Comparison of ENCODE assay signal across 15 mouse cellular contexts in genomic region chr2:60796616-60796968, GRCm38 (mm10).
A peak's percentile ranks its signal among the peaks of the same experiment; 100 is the strongest.
DNase-seq lines count a peak whose midpoint lies in the region; ATAC-seq and TF ChIP-seq lines count a peak whose summit lies in the region.
"Had no signal": no experiment of that assay in that cellular context is flagged by ENCODE, and none has a peak within 500 bp of the region (broad histone marks: within the 10 kb centered on the region; RNA-seq: fewer than 3 reads in every experiment).

No protein-coding gene starts in this region.

- DNase-seq in lung, postnatal 0 days (ENCODE audit: low spot score): no peak
- no peak for DNase-seq in lung, adult 18-20 months
- no peak for DNase-seq in midbrain, embryonic 10.5 days (ENCODE audit: low spot score)
- DNase-seq in cerebellum, adult 9-10 months: no peak
- DNase-seq in thymus, postnatal 10 days (ENCODE audit: low spot score in 2 of 2): no peak
- DNase-seq in left cerebral cortex, postnatal 25 days (ENCODE audit: low spot score in 2 of 2): no peak
- DNase-seq: cerebellum, postnatal 36 days; kidney, adult 8-10 months; thymus, postnatal 36 days had no signal

- TF ChIP-seq CTCF in lung, postnatal 0 days (IDR thresholded peaks at IDR 0.05): no peak

- no peak overlapping the region for H3K9ac ChIP-seq in lung, postnatal 0 days (replicated peaks; ENCODE audit: low read depth)
- no peak overlapping the region for H3K9ac ChIP-seq in forebrain, embryonic 16.5 days (replicated peaks; ENCODE audit: low read depth, low read length)
- no peak overlapping the region for H3K9ac ChIP-seq in neural tube, embryonic 14.5 days (replicated peaks; ENCODE audit: low read depth, low read length)
- H3K9ac ChIP-seq: stomach, embryonic 15.5 days had no signal

- H3K4me1 ChIP-seq in lung, postnatal 0 days (ENCODE audit: insufficient read depth, low read depth, low read length): peaks cover 12% of the 10 kb centered on the region
- peaks cover 26% of the 10 kb centered on the region for H3K4me1 ChIP-seq in forebrain, embryonic 16.5 days (replicated peaks; ENCODE audit: control insufficient read depth, insufficient read depth, low read length)
- peaks cover 52% of the 10 kb centered on the region for H3K4me1 ChIP-seq in midbrain, embryonic 10.5 days
- peaks cover 15% of the 10 kb centered on the region for H3K4me1 ChIP-seq in neural tube, embryonic 14.5 days (ENCODE audit: control insufficient read depth, insufficient read depth, low read length)

- H3K4me2 ChIP-seq in lung, postnatal 0 days (replicated peaks; ENCODE audit: low read depth, low read length): no peak overlapping the region
- H3K4me2 ChIP-seq in forebrain, embryonic 16.5 days (ENCODE audit: low read length): peak overlapping the region; percentile 10
- H3K4me2 ChIP-seq in neural tube, embryonic 14.5 days (ENCODE audit: low read depth, low read length): no peak overlapping the region
- H3K4me2 ChIP-seq: stomach, embryonic 15.5 days had no signal

- ATAC-seq in lung, postnatal 0 days: no peak
- peak; percentile 63 for ATAC-seq in forebrain, embryonic 16.5 days
- peak; percentile 59; the same call in 1 of the 2 replicates for ATAC-seq in neural tube, embryonic 14.5 days (ENCODE audit: low read depth)
- ATAC-seq: CD4-positive, CD25-positive, alpha-beta regulatory T cell, adult 4 months had no signal

- intact Hi-C loops in left cerebral cortex, postnatal 25 days (cut with DNase I): no loop called here

- 68% methylated on average over 2 of the region's 2 CpGs for WGBS in lung, postnatal 0 days
- 13% methylated on average over 2 of the region's 2 CpGs for WGBS in forebrain, embryonic 16.5 days
- WGBS in midbrain, embryonic 10.5 days: 24% methylated on average over 2 of the region's 2 CpGs
- 35% methylated on average over 2 of the region's 2 CpGs for WGBS in neural tube, embryonic 14.5 days

- peaks cover 6% of the 10 kb centered on the region; the same call in 1 of the 2 replicates for H3K36me3 ChIP-seq in lung, postnatal 0 days (ENCODE audit: insufficient read depth, low read length)
- no peaks in the 10 kb centered on the region for H3K36me3 ChIP-seq in forebrain, embryonic 16.5 days (ENCODE audit: control insufficient read depth, insufficient read depth)
- no peaks in the 10 kb centered on the region for H3K36me3 ChIP-seq in midbrain, embryonic 10.5 days
- no peaks in the 10 kb centered on the region for H3K36me3 ChIP-seq in neural tube, embryonic 14.5 days (ENCODE audit: control insufficient read depth, insufficient read depth, low read length)

- 0 out of 2 replicates have a peak overlapping the region, but pooled peaks have one; percentile 11 for H3K27ac ChIP-seq in lung, postnatal 0 days (ENCODE audit: low read length)
- H3K27ac ChIP-seq in forebrain, embryonic 16.5 days (ENCODE audit: low read length): no peak overlapping the region
- no peak overlapping the region for H3K27ac ChIP-seq in midbrain, embryonic 10.5 days (replicated peaks)
- peak overlapping the region; percentile 60 for H3K27ac ChIP-seq in neural tube, embryonic 14.5 days (ENCODE audit: low read depth, low read length)

- no peak for TF ChIP-seq EP300 in lung, postnatal 0 days (IDR thresholded peaks at IDR 0.05)

- no peak overlapping the region for H3K4me3 ChIP-seq in lung, postnatal 0 days (ENCODE audit: low read depth, low read length)
- no peak overlapping the region for H3K4me3 ChIP-seq in forebrain, embryonic 16.5 days (replicated peaks; ENCODE audit: low read length)
- H3K4me3 ChIP-seq in midbrain, embryonic 10.5 days: peak overlapping the region; percentile 15; the same call in 1 of the 2 replicates
- H3K4me3 ChIP-seq in neural tube, embryonic 14.5 days (ENCODE audit: low read depth, low read length): no peak overlapping the region
- H3K4me3 ChIP-seq: erythroblast, embryonic 14.5 days; myocyte; stomach, embryonic 15.5 days had no signal

- H3K27me3 ChIP-seq in lung, postnatal 0 days (replicated peaks; ENCODE audit: insufficient read depth, low read length): no peaks in the 10 kb centered on the region
- peaks cover 74% of the 10 kb centered on the region for H3K27me3 ChIP-seq in forebrain, embryonic 16.5 days (replicated peaks; ENCODE audit: control insufficient read depth, insufficient read depth, low read length)
- H3K27me3 ChIP-seq in midbrain, embryonic 10.5 days (ENCODE audit: low read depth, poor library complexity, severe bottlenecking): peaks cover 91% of the 10 kb centered on the region
- H3K27me3 ChIP-seq in neural tube, embryonic 14.5 days (ENCODE audit: control insufficient read depth, insufficient read depth, low read length): no peaks in the 10 kb centered on the region
- H3K27me3 ChIP-seq: stomach, embryonic 15.5 days had no signal

- no peaks in the 10 kb centered on the region for H3K9me3 ChIP-seq in lung, postnatal 0 days (ENCODE audit: low read length)
- no peaks in the 10 kb centered on the region for H3K9me3 ChIP-seq in forebrain, embryonic 16.5 days (ENCODE audit: control insufficient read depth, low read length)
- H3K9me3 ChIP-seq in midbrain, embryonic 10.5 days (replicated peaks): no peaks in the 10 kb centered on the region
- H3K9me3 ChIP-seq in neural tube, embryonic 14.5 days (ENCODE audit: control insufficient read depth, low read length): no peaks in the 10 kb centered on the region
- H3K9me3 ChIP-seq: stomach, embryonic 15.5 days had no signal

Comparison
In these comparisons a context has a peak if more than half of its experiments do, and no peak if none do; other contexts are left out.
1. H3K27ac ChIP-seq: peak in lung, postnatal 0 days (single experiment) and neural tube, embryonic 14.5 days (single experiment); none in forebrain, embryonic 16.5 days (single experiment) and midbrain, embryonic 10.5 days (single experiment).